Mouse (Mus musculus) embryonic facial prominence, embryonic 12.5 days (tissue): ENCODE results near the gene Gm36079. TPM values are rescaled to one million over a fixed set of nuclear protein-coding genes. Genes with fewer than 3 reads are reported as not detected.
"Not testable (repeated sequence)": the region's sequence is repeated elsewhere in the genome, so short reads cannot be mapped to it uniquely, and the experiment has no call there.

ENCODE experiments used
- ATAC-seq: fragments of 200-750 bp; cut with Nextera tagmentation; 2 replicates; pipeline ENCODE4 v1.8.0; 2017; ENCODE audit not compliant: insufficient number of reproducible peaks, insufficient read depth, low FRiP score, low TSS enrichment
- H3K27ac ChIP-seq: fragments of 300-500 bp; sonication (generic); 2 replicates; pipeline ENCODE4 v1.5.1; 2016; ENCODE audit warnings: mild to moderate bottlenecking
- H3K27me3 ChIP-seq: fragments of 300-500 bp; sonication (generic); 2 replicates; pipeline ENCODE4 v1.6.1; 2016; ENCODE audit warnings: mild to moderate bottlenecking, moderate library complexity
- H3K36me3 ChIP-seq: fragments of 300-500 bp; sonication (generic); 2 replicates; pipeline ENCODE4 v1.6.1; 2016; ENCODE audit warnings: mild to moderate bottlenecking
- H3K4me1 ChIP-seq: fragments of 300-500 bp; sonication (generic); 2 replicates; pipeline ENCODE4 v1.6.1; 2016
- H3K4me2 ChIP-seq: fragments of 300-500 bp; sonication (generic); replicated peaks from 2 replicates; pipeline ENCODE4 v1.6.1; 2016; ENCODE audit warnings: mild to moderate bottlenecking, moderate library complexity
- H3K4me3 ChIP-seq: fragments of 300-500 bp; sonication (generic); 2 replicates; pipeline ENCODE4 v1.5.1; 2016; ENCODE audit warnings: mild to moderate bottlenecking
- H3K9ac ChIP-seq: fragments of 300-500 bp; sonication (generic); 2 replicates; pipeline ENCODE4 v1.6.1; 2016; ENCODE audit warnings: mild to moderate bottlenecking, moderate library complexity
- H3K9me3 ChIP-seq: fragments of 300-500 bp; sonication (generic); 2 replicates; pipeline ENCODE4 v1.6.1; 2016; ENCODE audit warnings: mild to moderate bottlenecking, moderate library complexity
- WGBS: fragments of 180-500 bp; shearing (Covaris S2); methylation state at CpG from one replicate; pipeline ENCODE4 v1.1.7; 2016; 5-methylcytosine and 5-hydroxymethylcytosine counted together
- polyA plus RNA-seq: library from polyadenylated mRNA; unstranded; fragments of >200 nt; fragmentation: Nextera tagmentation; extraction: Ambion mirVana; gene quantifications from 2 replicates; pipeline ENCODE4 v1.2.1, GENCODE M21; 2016

Gm36079 gene
- polyA plus RNA-seq, 1 experiment from 2014 or later, result not detected

GRCm38 (mm10) chr13:120013962-120014361 lies 12.8 kb downstream of the Gm36079 start:
- not testable (repeated sequence) for H3K36me3 ChIP-seq, H3K9ac ChIP-seq, H3K4me1 ChIP-seq, H3K27me3 ChIP-seq, H3K27ac ChIP-seq, H3K4me2 ChIP-seq, H3K9me3 ChIP-seq, ATAC-seq, H3K4me3 ChIP-seq
- no CpG with 5 or more reads among the region's 2 CpGs for WGBS

GRCm38 (mm10) chr13:120013544-120013943 lies 13.3 kb downstream of the Gm36079 start:
- H3K27ac ChIP-seq, H3K27me3 ChIP-seq, ATAC-seq, H3K4me2 ChIP-seq, H3K36me3 ChIP-seq, H3K9me3 ChIP-seq, H3K4me1 ChIP-seq, H3K9ac ChIP-seq, H3K4me3 ChIP-seq: not testable (repeated sequence)
- WGBS, result no CpG with 5 or more reads among the region's 5 CpGs

- not testable (repeated sequence) for H3K4me1 ChIP-seq, H3K9ac ChIP-seq, H3K27me3 ChIP-seq, H3K9me3 ChIP-seq, ATAC-seq, H3K36me3 ChIP-seq, H3K4me2 ChIP-seq, H3K4me3 ChIP-seq, H3K27ac ChIP-seq
These were observed 16.7 kb downstream of the Gm36079 start for GRCm38 (mm10) chr13:120010068-120010467.

GRCm38 (mm10) chr13:119999215-119999614 lies 27.6 kb downstream of the Gm36079 start:
- not testable (repeated sequence) for H3K36me3 ChIP-seq, H3K4me1 ChIP-seq, H3K4me3 ChIP-seq, H3K27me3 ChIP-seq, H3K9me3 ChIP-seq, H3K9ac ChIP-seq, ATAC-seq, H3K27ac ChIP-seq, H3K4me2 ChIP-seq
- no CpG with 5 or more reads among the region's 4 CpGs for WGBS

- H3K27me3 ChIP-seq, H3K4me2 ChIP-seq, H3K9me3 ChIP-seq, H3K9ac ChIP-seq, H3K27ac ChIP-seq, H3K36me3 ChIP-seq, H3K4me3 ChIP-seq, H3K4me1 ChIP-seq: not testable (repeated sequence)
- ATAC-seq, result peak; percentile 67; the same call in 1 of the 2 replicates
- no CpG with 5 or more reads among the region's 22 CpGs for WGBS
These were observed 28.2 kb downstream of the Gm36079 start for GRCm38 (mm10) chr13:119998442-119999086.

- ATAC-seq, H3K4me3 ChIP-seq, H3K9me3 ChIP-seq, H3K9ac ChIP-seq, H3K4me1 ChIP-seq, H3K4me2 ChIP-seq, H3K36me3 ChIP-seq, H3K27me3 ChIP-seq, H3K27ac ChIP-seq: not testable (repeated sequence)
- WGBS, result no CpG with 5 or more reads among the region's 10 CpGs
These were observed 34.8 kb downstream of the Gm36079 start for GRCm38 (mm10) chr13:119991917-119992496.

GRCm38 (mm10) chr13:119991264-119991663 lies 35.5 kb downstream of the Gm36079 start:
- H3K9ac ChIP-seq, ATAC-seq, H3K9me3 ChIP-seq, H3K4me1 ChIP-seq, H3K27ac ChIP-seq, H3K27me3 ChIP-seq, H3K4me2 ChIP-seq, H3K36me3 ChIP-seq, H3K4me3 ChIP-seq: not testable (repeated sequence)
- WGBS, result no CpG with 5 or more reads among the region's 13 CpGs

Other genes starting within 250 kb of the Gm36079 start
- gene Zfp131, start 236.1 kb downstream of the Gm36079 start, polyA plus RNA-seq, result 49.8 and 50.1 TPM in 2 replicates
- gene AF067063, start 196.8 kb downstream of the Gm36079 start, polyA plus RNA-seq, result not detected in 2 replicates
- gene D13Ertd608e, start 191.0 kb downstream of the Gm36079 start, polyA plus RNA-seq, result not detected in 2 replicates
- not detected in 2 replicates for gene Tcstv1, start 132.2 kb downstream of the Gm36079 start, polyA plus RNA-seq
- not detected in 2 replicates for gene Gm21761, start 97.7 kb downstream of the Gm36079 start, polyA plus RNA-seq
- gene B020031M17Rik, start 76.2 kb downstream of the Gm36079 start, polyA plus RNA-seq, result not detected in 2 replicates
- not detected in 2 replicates for gene Gm21188, start 25.2 kb upstream of the Gm36079 start, polyA plus RNA-seq
- gene Gm20767, start 113.2 kb upstream of the Gm36079 start, polyA plus RNA-seq, result not detected in 2 replicates
- not detected in 2 replicates for gene Gm21818, start 145.4 kb upstream of the Gm36079 start, polyA plus RNA-seq
- not detected in 2 replicates for gene Gm21762, start 188.9 kb upstream of the Gm36079 start, polyA plus RNA-seq
- gene Gm21731, start 212.1 kb upstream of the Gm36079 start, polyA plus RNA-seq, result not detected in 2 replicates
- gene AF067061, start 236.1 kb upstream of the Gm36079 start, polyA plus RNA-seq, result not detected in 2 replicates